Mouse (Mus musculus) neural tube, embryonic 11.5 days (tissue): Measurements from ENCODE around the gene Lingo4. TPM values are rescaled to one million over a fixed set of nuclear protein-coding genes. Genes with fewer than 3 reads are reported as not detected.

Experiments used
- ATAC-seq: fragments of 200-750 bp; cut with Nextera tagmentation; 2 replicates; pipeline ENCODE4 v1.8.0; 2017; ENCODE audit warnings: moderate number of reproducible peaks, mild to moderate bottlenecking, moderate TSS enrichment, moderate library complexity; ENCODE audit not compliant: insufficient read depth, low FRiP score, low TSS enrichment
- DNase-seq: peaks from one replicate; pipeline ENCODE4 v3.0.0-alpha.2; 2015; ENCODE audit warnings: low spot score
- H3K27ac ChIP-seq: fragments of 300-500 bp; sonication (generic); 2 replicates; pipeline ENCODE4 v1.5.1; 2014; ENCODE audit warnings: low read depth, mild to moderate bottlenecking, low read length
- H3K27me3 ChIP-seq: fragments of 300-500 bp; sonication (generic); 2 replicates; pipeline ENCODE4 v1.6.1; 2014; ENCODE audit warnings: mild to moderate bottlenecking, low read length, mixed read lengths; ENCODE audit not compliant: control insufficient read depth, insufficient read depth
- H3K36me3 ChIP-seq: fragments of 300-500 bp; sonication (generic); 2 replicates; pipeline ENCODE4 v1.6.1; 2014; ENCODE audit warnings: mild to moderate bottlenecking, low read length, moderate library complexity, mixed read lengths; ENCODE audit not compliant: control insufficient read depth, insufficient read depth
- H3K4me1 ChIP-seq: fragments of 300-500 bp; sonication (generic); 2 replicates; pipeline ENCODE4 v1.6.1; 2014; ENCODE audit warnings: low read length, mixed read lengths; ENCODE audit not compliant: control insufficient read depth, insufficient read depth
- H3K4me2 ChIP-seq: fragments of 300-500 bp; sonication (generic); 2 replicates; pipeline ENCODE4 v1.6.1; 2014; ENCODE audit warnings: low read depth, mild to moderate bottlenecking, moderate library complexity
- H3K4me3 ChIP-seq: fragments of 300-500 bp; sonication (generic); 2 replicates; pipeline ENCODE4 v1.5.1; 2014; ENCODE audit warnings: low read depth, low read length
- H3K9ac ChIP-seq: fragments of 300-500 bp; sonication (generic); 2 replicates; pipeline ENCODE4 v1.6.1; 2014; ENCODE audit warnings: mild to moderate bottlenecking, low read length
- H3K9me3 ChIP-seq: fragments of 300-500 bp; sonication (generic); 2 replicates; pipeline ENCODE4 v1.6.1; 2016; ENCODE audit warnings: low read length; ENCODE audit not compliant: control insufficient read depth
- WGBS: fragments of 180-500 bp; shearing (Covaris S2); extraction: QIAGEN DNeasy Blood & Tissue Kit; methylation state at CpG from one replicate; pipeline ENCODE4 v1.1.7; 2014; 5-methylcytosine and 5-hydroxymethylcytosine counted together
- polyA plus RNA-seq: library from polyadenylated mRNA; unstranded; fragments of >200 nt; fragmentation: Nextera tagmentation; extraction: Ambion mirVana; gene quantifications from 2 replicates; pipeline ENCODE4 v1.2.1, GENCODE M21; 2014

The Lingo4 gene
- polyA plus RNA-seq, 1 experiment from 2014 or later, result 0.33 TPM

DNA sequence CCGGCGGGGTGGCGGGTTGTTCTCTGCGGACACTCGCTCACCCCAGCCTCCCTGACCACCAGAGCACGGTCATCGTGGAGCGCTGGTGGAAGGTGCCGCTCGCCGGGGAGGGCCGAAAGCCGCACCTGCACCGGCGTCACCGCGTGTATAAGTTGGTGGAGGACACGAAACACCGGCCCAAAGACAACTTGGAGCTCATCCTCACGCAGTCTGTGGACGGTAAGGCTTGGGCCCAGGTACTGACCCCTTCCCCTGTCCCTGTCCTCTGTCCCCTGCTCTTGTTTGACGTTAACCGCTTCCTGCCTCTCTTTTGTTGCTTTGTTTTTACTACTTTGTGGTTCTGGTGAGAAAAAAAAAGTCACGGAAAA is 45.3 kb downstream of the Lingo4 start, which contains the start of gene Oaz3:
Oaz3 (minus strand) TSS at position 319 of the 368 bp plus-strand sequence.
- Histone ChIP-seq H3K27me3 (no peaks in the 10 kb centered on the region), H3K4me2 (peak within 1 kb of the TSS; percentile 82), H3K9me3 (no peaks in the 10 kb centered on the region), H3K36me3 (peaks cover 14% of the 10 kb centered on the region; the same call in 1 of the 2 replicates), H3K27ac (0 out of 2 replicates have a peak within 1 kb of the TSS, but pooled peaks have one; percentile 29), H3K4me3 (peak within 1 kb of the TSS; percentile 92), H3K4me1 (0 out of 2 replicates have a peak, but pooled peaks cover 3% of the 10 kb centered on the region), H3K9ac (peak within 1 kb of the TSS; percentile 87)
- ATAC-seq (no peak), DNase-seq (no peak)
- 1% methylated on average over 24 of the region's 24 CpGs for WGBS

DNA sequence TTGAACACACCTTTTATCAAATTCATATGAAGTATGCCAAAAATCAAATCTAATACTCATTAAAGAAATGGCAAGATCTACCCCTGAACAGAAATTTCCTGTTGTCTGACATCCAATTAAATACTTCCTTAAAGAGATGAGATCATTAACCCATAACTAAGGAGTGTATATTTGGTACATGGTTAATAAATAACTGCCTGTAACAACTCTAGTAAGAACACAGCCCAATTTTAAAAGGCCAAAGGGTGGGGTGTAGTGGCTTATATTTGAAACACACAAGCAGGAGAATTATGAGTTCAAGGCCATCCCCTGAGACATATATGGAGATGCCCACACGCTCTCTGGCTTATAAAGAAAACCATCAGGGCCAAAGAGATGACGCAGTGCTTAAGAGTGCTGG is 51.1 kb downstream of the Lingo4 start:
- Histone ChIP-seq H3K36me3 (peaks cover 14% of the 10 kb centered on the region; the same call in 1 of the 2 replicates), H3K4me3 (no peak overlapping the region), H3K9me3 (no peaks in the 10 kb centered on the region), H3K27ac (no peak overlapping the region), H3K4me2 (no peak overlapping the region), H3K27me3 (no peaks in the 10 kb centered on the region), H3K4me1 (no peaks in the 10 kb centered on the region), H3K9ac (no peak overlapping the region)
- WGBS, result 88% methylated on average over 2 of the region's 2 CpGs
- no peak for ATAC-seq
- DNase-seq, result no peak

Other genes starting within 250 kb of the Lingo4 start
- gene Gm10696, start 220.3 kb upstream of the Lingo4 start, polyA plus RNA-seq, result not detected in 2 replicates
- gene Gm5286, start 201.8 kb upstream of the Lingo4 start, polyA plus RNA-seq, result not detected in 2 replicates
- gene Gm4778, start 134.5 kb upstream of the Lingo4 start, polyA plus RNA-seq, result not detected in 2 replicates
- gene Them4, start 88.4 kb upstream of the Lingo4 start, polyA plus RNA-seq, result 14.8 TPM in 2 replicates
- gene Them5, start 56.4 kb upstream of the Lingo4 start, polyA plus RNA-seq, result 0.19 TPM in 1 of 2 replicates, not detected in the other
- gene C2cd4d, start 36.1 kb upstream of the Lingo4 start, polyA plus RNA-seq, result 1.4 and 1.6 TPM in 2 replicates
- gene Rorc, start 25.7 kb upstream of the Lingo4 start, polyA plus RNA-seq, result 0.28 TPM in 1 of 2 replicates, not detected in the other
- 43.8 and 48.1 TPM in 2 replicates for gene Tdrkh, start 14.8 kb downstream of the Lingo4 start, polyA plus RNA-seq
- gene Mrpl9, start 44.8 kb downstream of the Lingo4 start, polyA plus RNA-seq, result 64.7 and 68.3 TPM in 2 replicates
- 0.23 and 0.41 TPM in 2 replicates for gene Oaz3, start 45.4 kb downstream of the Lingo4 start, polyA plus RNA-seq
- 143 and 154 TPM in 2 replicates for gene Celf3, start 79.8 kb downstream of the Lingo4 start, polyA plus RNA-seq
- 9.3 and 9.5 TPM in 2 replicates for gene Riiad1, start 81.8 kb downstream of the Lingo4 start, polyA plus RNA-seq
- 36.4 and 39.9 TPM in 2 replicates for gene Snx27, start 184.2 kb downstream of the Lingo4 start, polyA plus RNA-seq
- not detected in 2 replicates for gene Gm10972, start 244.6 kb downstream of the Lingo4 start, polyA plus RNA-seq